Mouse (Mus musculus) bone marrow, adult 2 months (tissue): ENCODE data around the gene Irgc1.

Experiments used
- CTCF ChIP-seq: fragments of 200-500 bp; IDR thresholded peaks from 2 replicates; pipeline ENCODE4 v1.5.1; 2011; ENCODE audit warnings: low read length, control low read depth; ENCODE audit not compliant: control insufficient read depth, insufficient read depth
- POLR2A ChIP-seq: fragments of 200-500 bp; IDR thresholded peaks from 2 replicates; pipeline ENCODE4 v1.6.1; 2011; ENCODE audit warnings: low read depth, mild to moderate bottlenecking, control low read depth, low read length, borderline replicate concordance; ENCODE audit not compliant: control insufficient read depth

DNA sequence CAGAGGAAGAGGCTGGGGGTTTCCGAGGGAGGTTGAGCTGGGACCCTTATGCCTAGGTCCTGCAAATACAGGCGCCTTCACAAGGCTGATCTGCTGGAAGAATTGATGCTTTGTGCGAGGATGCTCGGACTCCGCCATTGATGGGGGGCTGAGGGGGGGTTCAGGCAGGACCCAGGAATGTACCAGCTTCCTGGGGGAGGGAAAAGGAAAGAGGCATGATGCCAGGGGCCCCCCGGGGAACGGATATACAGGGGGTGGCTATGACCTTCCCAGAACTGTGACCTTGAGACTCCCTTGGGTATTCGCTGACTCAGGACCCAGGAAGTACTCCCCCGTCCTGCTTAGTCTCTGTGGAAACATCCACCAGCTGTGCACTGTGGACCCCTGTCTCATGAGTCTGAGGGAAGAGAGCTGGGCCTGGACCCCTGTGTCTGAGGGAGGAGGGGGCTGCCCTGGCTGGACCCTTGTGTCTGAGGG lies 34.6 kb upstream of the Irgc1 start:
- TF ChIP-seq CTCF = no peak
- no peak for TF ChIP-seq POLR2A
